Mouse (Mus musculus): ENCODE data around the gene 3110009E18Rik. TPM values are rescaled to one million over a fixed set of nuclear protein-coding genes. Genes with fewer than 3 reads are reported as not detected.

The 3110009E18Rik gene
- polyA plus RNA-seq, 1 experiment from 2014 or later = 14.4 TPM

- Histone ChIP-seq H3K4me2 (no peak overlapping the region), H3K36me3 (no peaks in the 10 kb centered on the region), H3K27me3 (no peaks in the 10 kb centered on the region), H3K9ac (no peak overlapping the region), H3K27ac (no peak overlapping the region), H3K9me3 (no peaks in the 10 kb centered on the region), H3K4me1 (no peaks in the 10 kb centered on the region), H3K4me3 (no peak overlapping the region)
- ATAC-seq (ENCODE audit: borderline replicate concordance, extremely low read depth, low FRiP score, low TSS enrichment) = no peak
- WGBS = 73% methylated on average over 7 of the region's 7 CpGs
These were observed 66.1 kb downstream of the 3110009E18Rik start for GRCm38 (mm10) chr1:120187059-120187458.

GRCm38 (mm10) chr1:120189206-120189605 is 68.2 kb downstream of the 3110009E18Rik start:
- H3K36me3 ChIP-seq = no peaks in the 10 kb centered on the region
- no peak overlapping the region for H3K9ac ChIP-seq
- no peak for ATAC-seq (ENCODE audit: borderline replicate concordance, extremely low read depth, low FRiP score, low TSS enrichment)
- WGBS = 82% methylated on average over 6 of the region's 6 CpGs
- no peak overlapping the region for H3K4me2 ChIP-seq
- H3K4me3 ChIP-seq = no peak overlapping the region
- H3K4me1 ChIP-seq = no peaks in the 10 kb centered on the region
- H3K27ac ChIP-seq = no peak overlapping the region
- no peaks in the 10 kb centered on the region for H3K9me3 ChIP-seq
- no peaks in the 10 kb centered on the region for H3K27me3 ChIP-seq

DNA sequence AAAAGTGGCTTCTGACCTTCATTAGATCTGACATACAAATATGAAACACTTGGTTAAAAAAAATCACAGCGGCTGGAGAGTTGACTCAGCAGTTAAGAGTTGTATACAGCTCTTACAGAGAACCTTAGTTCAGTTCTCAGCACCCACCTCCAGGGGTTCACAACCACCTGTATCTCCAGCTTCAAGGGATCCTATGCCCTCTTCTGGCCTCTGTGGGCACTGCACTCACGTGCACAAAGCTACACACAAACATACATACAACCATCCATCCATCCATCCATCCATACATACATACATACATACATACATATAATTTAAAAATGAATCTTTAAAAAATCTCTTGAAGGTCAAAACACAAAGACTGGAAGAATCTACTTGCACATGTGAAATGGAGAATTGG is 69.3 kb downstream of the 3110009E18Rik start:
- WGBS = 90% methylated on average over 2 of the region's 2 CpGs
- Histone ChIP-seq H3K27ac (no peak overlapping the region), H3K4me1 (no peaks in the 10 kb centered on the region)

DNA sequence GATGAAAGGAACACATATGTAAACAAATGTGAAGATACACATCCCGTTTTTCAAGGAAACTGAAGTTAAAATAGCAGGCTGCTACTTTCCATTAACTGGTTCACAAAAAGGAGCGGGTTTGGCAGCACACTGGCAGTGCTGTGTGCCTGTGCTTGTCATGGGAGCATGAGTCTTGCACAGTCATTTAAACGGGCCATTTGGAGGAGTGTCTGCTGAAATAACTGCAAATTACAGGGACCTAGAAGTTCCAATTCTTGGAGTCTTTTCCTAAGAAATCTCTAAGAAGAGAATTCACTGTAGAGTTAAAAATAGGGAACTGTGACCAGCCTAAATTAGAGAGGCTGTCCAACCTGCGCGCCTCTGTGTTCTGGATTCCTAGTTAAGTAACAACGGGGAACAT is 70.0 kb downstream of the 3110009E18Rik start:
- 60% methylated on average over 6 of the region's 6 CpGs for WGBS
- no peaks in the 10 kb centered on the region for H3K9me3 ChIP-seq
- H3K9ac ChIP-seq = no peak overlapping the region
- no peaks in the 10 kb centered on the region for H3K27me3 ChIP-seq
- ATAC-seq (ENCODE audit: borderline replicate concordance, extremely low read depth, low FRiP score, low TSS enrichment) = no peak
- no peaks in the 10 kb centered on the region for H3K36me3 ChIP-seq
- no peak overlapping the region for H3K4me2 ChIP-seq
- H3K27ac ChIP-seq = no peak overlapping the region
- H3K4me3 ChIP-seq = no peak overlapping the region
- H3K4me1 ChIP-seq = no peaks in the 10 kb centered on the region

More for the DNA sequence above, 69.3 kb downstream of the 3110009E18Rik start:
- Histone ChIP-seq H3K4me2 (no peak overlapping the region), H3K36me3 (no peaks in the 10 kb centered on the region), H3K9ac (no peak overlapping the region), H3K4me3 (no peak overlapping the region), H3K27me3 (no peaks in the 10 kb centered on the region), H3K9me3 (no peaks in the 10 kb centered on the region)
- ATAC-seq (ENCODE audit: borderline replicate concordance, extremely low read depth, low FRiP score, low TSS enrichment) = no peak

DNA sequence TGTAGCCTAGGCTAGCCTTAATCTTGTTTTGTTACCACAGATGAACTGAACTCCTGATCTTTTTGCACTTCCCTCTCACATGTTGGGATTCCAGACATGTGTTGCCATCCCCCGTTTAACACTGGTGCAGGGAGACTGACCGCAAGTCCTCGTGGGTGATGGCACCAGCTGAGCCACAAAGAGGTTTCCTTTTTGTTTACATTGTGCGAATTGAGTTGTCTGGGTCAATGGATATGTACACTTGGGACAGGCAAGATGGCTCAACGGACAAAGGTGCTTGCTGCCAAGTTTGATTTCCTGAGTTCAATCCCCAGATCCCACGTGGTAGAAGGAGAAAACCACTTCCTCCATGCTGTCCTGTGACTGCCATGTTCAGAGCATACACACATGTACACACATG is 71.3 kb downstream of the 3110009E18Rik start:
- Histone ChIP-seq H3K4me3 (no peak overlapping the region), H3K36me3 (no peaks in the 10 kb centered on the region), H3K4me1 (no peaks in the 10 kb centered on the region), H3K27ac (no peak overlapping the region), H3K27me3 (no peaks in the 10 kb centered on the region), H3K4me2 (no peak overlapping the region), H3K9ac (no peak overlapping the region), H3K9me3 (no peaks in the 10 kb centered on the region)
- ATAC-seq (ENCODE audit: borderline replicate concordance, extremely low read depth, low FRiP score, low TSS enrichment) = no peak
- WGBS = 60% methylated on average over 6 of the region's 6 CpGs

DNA sequence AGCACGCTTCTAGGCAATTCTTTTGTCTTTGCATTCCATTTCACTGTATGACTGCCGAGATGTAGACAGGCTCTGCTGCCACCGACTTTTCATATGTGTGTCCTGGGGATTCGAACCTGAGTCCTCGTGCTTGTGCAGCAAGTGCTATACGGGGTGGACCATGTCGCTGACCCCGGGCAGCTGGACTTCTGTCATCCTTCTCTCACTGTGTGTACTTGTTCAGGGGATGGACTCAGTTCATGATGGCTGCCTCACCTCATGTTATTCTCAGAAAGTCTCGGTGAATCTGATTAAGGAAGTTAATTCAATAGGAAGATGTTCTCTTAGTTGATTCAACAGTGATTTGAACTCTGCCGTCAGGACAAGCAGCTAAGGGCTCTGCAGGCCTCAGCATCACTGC is 72.6 kb downstream of the 3110009E18Rik start:
- ATAC-seq (ENCODE audit: borderline replicate concordance, extremely low read depth, low FRiP score, low TSS enrichment) = no peak
- Histone ChIP-seq H3K4me2 (no peak overlapping the region), H3K9ac (no peak overlapping the region), H3K27ac (no peak overlapping the region), H3K9me3 (no peaks in the 10 kb centered on the region), H3K27me3 (no peaks in the 10 kb centered on the region), H3K4me1 (no peaks in the 10 kb centered on the region), H3K4me3 (no peak overlapping the region), H3K36me3 (no peaks in the 10 kb centered on the region)
- WGBS = 88% methylated on average over 10 of the region's 10 CpGs

DNA sequence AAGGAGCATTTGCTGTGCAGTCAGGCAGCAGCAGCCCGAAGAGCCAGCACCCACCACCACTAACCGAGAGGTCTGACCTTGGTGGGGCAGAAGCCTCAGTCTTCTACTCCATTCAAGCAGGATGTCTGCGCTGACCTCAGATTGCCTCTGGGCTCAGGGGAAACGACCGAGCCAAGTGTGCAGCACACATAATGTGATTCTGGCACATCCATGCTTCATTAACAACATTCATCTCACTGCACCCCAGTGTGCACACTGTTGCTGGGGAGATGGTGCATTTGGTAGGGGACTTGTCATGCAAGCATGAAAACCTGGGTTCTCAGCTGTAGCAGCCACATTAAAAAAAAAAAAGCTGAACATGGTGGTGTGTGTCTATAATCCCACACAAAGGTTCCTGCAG is 75.0 kb downstream of the 3110009E18Rik start:
- no peaks in the 10 kb centered on the region for H3K9me3 ChIP-seq
- H3K4me2 ChIP-seq = no peak overlapping the region
- H3K4me3 ChIP-seq = no peak overlapping the region
- no peak for ATAC-seq (ENCODE audit: borderline replicate concordance, extremely low read depth, low FRiP score, low TSS enrichment)
- no peaks in the 10 kb centered on the region for H3K4me1 ChIP-seq
- H3K27me3 ChIP-seq = no peaks in the 10 kb centered on the region
- H3K36me3 ChIP-seq = no peaks in the 10 kb centered on the region
- no peak overlapping the region for H3K9ac ChIP-seq
- WGBS = 25% methylated on average over 5 of the region's 5 CpGs
- no peak overlapping the region for H3K27ac ChIP-seq

DNA sequence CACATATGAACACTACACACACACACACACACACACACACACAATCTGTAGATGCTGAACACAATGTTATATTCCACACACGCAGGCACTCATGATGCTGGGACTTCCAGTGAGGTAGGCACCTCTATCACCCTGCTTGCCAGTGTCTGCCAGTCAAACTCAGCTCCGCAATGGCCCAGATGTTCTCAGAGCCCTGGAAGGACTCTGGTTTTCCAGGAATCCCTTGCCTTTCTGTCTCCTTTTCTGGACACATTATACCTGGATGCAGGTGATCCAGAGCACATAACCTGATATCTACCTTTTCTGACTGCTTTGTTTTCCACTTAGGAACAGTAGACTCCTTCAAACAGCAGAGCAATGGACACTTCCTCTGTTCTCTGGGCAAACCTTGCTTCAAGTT is 75.7 kb downstream of the 3110009E18Rik start:
- no peaks in the 10 kb centered on the region for H3K36me3 ChIP-seq
- no peak overlapping the region for H3K4me2 ChIP-seq
- WGBS = 94% methylated on average over 2 of the region's 2 CpGs
- H3K27me3 ChIP-seq = no peaks in the 10 kb centered on the region
- no peaks in the 10 kb centered on the region for H3K4me1 ChIP-seq
- H3K4me3 ChIP-seq = no peak overlapping the region
- no peak overlapping the region for H3K9ac ChIP-seq
- no peaks in the 10 kb centered on the region for H3K9me3 ChIP-seq
- no peak overlapping the region for H3K27ac ChIP-seq
- ATAC-seq (ENCODE audit: borderline replicate concordance, extremely low read depth, low FRiP score, low TSS enrichment) = no peak

DNA sequence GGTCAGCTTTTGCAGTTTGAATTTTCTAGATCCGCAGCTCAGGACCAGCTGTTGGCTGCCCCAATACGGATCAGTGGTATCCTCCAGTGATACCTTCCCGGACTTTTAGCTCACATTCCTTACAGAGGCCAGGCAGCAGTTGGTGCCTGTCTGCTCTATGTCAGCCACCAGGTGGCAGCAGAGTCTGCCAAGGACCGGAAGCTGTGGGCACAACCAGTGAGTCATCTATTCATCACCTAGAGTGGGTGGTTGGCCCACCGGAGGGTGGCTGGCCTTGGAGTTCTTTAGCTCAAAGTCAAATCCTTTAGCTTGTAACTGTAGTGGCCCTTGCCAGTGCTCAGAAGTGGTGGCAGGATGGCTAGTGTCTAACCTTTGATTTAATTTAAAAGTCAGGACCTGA is 76.2 kb downstream of the 3110009E18Rik start:
- Histone ChIP-seq H3K27me3 (no peaks in the 10 kb centered on the region), H3K4me2 (no peak overlapping the region), H3K36me3 (no peaks in the 10 kb centered on the region), H3K27ac (no peak overlapping the region), H3K4me3 (no peak overlapping the region), H3K4me1 (no peaks in the 10 kb centered on the region), H3K9me3 (no peaks in the 10 kb centered on the region), H3K9ac (no peak overlapping the region)
- WGBS = 14% methylated on average over 5 of the region's 5 CpGs
- ATAC-seq (ENCODE audit: borderline replicate concordance, extremely low read depth, low FRiP score, low TSS enrichment) = peak; percentile 57; the same call in 1 of the 2 replicates

DNA sequence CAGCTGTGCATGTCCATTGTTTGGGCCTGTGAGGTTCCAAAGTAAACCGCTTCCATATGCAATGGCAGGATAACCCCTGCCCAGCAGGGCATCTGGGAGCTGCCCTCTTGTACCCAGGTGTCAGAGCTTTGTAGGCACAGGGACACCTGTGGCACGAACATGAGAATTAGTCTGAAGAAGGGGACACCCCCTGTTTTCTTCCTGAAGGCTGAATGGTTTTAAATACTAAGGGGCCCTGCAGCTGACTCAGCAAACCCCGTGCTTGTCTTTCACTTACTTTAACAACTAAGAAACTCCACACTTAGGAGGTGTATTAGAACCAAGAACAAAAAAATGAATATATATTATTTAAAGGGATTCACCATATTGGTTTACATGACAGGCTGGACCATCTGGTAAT is 77.2 kb downstream of the 3110009E18Rik start:
- Histone ChIP-seq H3K27ac (no peak overlapping the region), H3K4me1 (no peaks in the 10 kb centered on the region), H3K9ac (no peak overlapping the region), H3K27me3 (no peaks in the 10 kb centered on the region), H3K4me3 (no peak overlapping the region), H3K4me2 (no peak overlapping the region), H3K9me3 (no peaks in the 10 kb centered on the region), H3K36me3 (no peaks in the 10 kb centered on the region)
- WGBS = 45% methylated on average over 3 of the region's 3 CpGs
- ATAC-seq (ENCODE audit: borderline replicate concordance, extremely low read depth, low FRiP score, low TSS enrichment) = no peak

GRCm38 (mm10) chr1:120198942-120199341 is 78.0 kb downstream of the 3110009E18Rik start:
- no peak overlapping the region for H3K27ac ChIP-seq
- no peaks in the 10 kb centered on the region for H3K9me3 ChIP-seq
- WGBS = 69% methylated on average over 4 of the region's 4 CpGs
- no peak for ATAC-seq (ENCODE audit: borderline replicate concordance, extremely low read depth, low FRiP score, low TSS enrichment)
- H3K4me1 ChIP-seq = no peaks in the 10 kb centered on the region
- H3K27me3 ChIP-seq = no peaks in the 10 kb centered on the region
- H3K4me3 ChIP-seq = no peak overlapping the region
- no peak overlapping the region for H3K9ac ChIP-seq
- no peaks in the 10 kb centered on the region for H3K36me3 ChIP-seq
- no peak overlapping the region for H3K4me2 ChIP-seq

DNA sequence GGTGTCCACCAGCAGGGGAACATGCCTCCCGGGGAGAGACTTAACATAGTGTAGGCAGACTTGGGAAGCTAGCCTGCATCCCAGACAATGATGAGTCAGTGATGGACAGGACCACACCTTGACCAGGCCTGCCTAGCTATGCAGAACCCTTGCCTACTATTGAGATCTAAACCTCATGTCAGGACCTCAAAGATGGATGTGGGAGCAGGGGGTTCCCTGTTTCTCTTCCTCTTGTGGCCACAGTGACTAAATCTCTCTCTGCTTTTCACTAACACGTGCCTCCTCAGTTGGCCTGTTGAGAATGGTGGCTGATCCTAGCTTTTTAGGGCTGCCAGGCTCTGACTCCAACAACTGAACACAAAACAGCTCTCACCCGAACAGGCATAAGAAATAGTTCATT is 81.6 kb downstream of the 3110009E18Rik start:
- H3K9me3 ChIP-seq = no peaks in the 10 kb centered on the region
- H3K4me1 ChIP-seq = peaks cover 2% of the 10 kb centered on the region; the same call in 1 of the 2 replicates
- H3K9ac ChIP-seq = no peak overlapping the region
- H3K4me3 ChIP-seq = no peak overlapping the region
- 60% methylated on average over 3 of the region's 3 CpGs for WGBS
- H3K27me3 ChIP-seq = no peaks in the 10 kb centered on the region
- no peak for ATAC-seq (ENCODE audit: borderline replicate concordance, extremely low read depth, low FRiP score, low TSS enrichment)
- no peak overlapping the region for H3K27ac ChIP-seq
- H3K4me2 ChIP-seq = no peak overlapping the region
- H3K36me3 ChIP-seq = no peaks in the 10 kb centered on the region

GRCm38 (mm10) chr1:120203836-120204235 is 82.8 kb downstream of the 3110009E18Rik start:
- peaks cover 6% of the 10 kb centered on the region; the same call in 1 of the 2 replicates for H3K4me1 ChIP-seq
- 65% methylated on average over 5 of the region's 5 CpGs for WGBS
- no peak overlapping the region for H3K27ac ChIP-seq
- H3K4me2 ChIP-seq = no peak overlapping the region
- H3K27me3 ChIP-seq = no peaks in the 10 kb centered on the region
- no peak for ATAC-seq (ENCODE audit: borderline replicate concordance, extremely low read depth, low FRiP score, low TSS enrichment)
- no peaks in the 10 kb centered on the region for H3K9me3 ChIP-seq
- H3K9ac ChIP-seq = no peak overlapping the region
- no peak overlapping the region for H3K4me3 ChIP-seq
- no peaks in the 10 kb centered on the region for H3K36me3 ChIP-seq

Data from lung, embryonic 15.5 days (tissue).